Mouse (Mus musculus) midbrain, embryonic 15.5 days (tissue): Measurements from ENCODE around the gene Nup153. TPM values are rescaled to one million over a fixed set of nuclear protein-coding genes. Genes with fewer than 3 reads are reported as not detected.
A peak's percentile ranks its signal among the peaks of the same experiment; 100 is the strongest.

Experiments
- ATAC-seq: fragments of 200-750 bp; cut with Nextera tagmentation; replicated peaks from 2 replicates; pipeline ENCODE4 v1.8.0; 2017; ENCODE audit warnings: moderate TSS enrichment
- H3K27ac ChIP-seq: fragments of 300-500 bp; sonication (generic); 2 replicates; pipeline ENCODE4 v1.5.1; 2015; ENCODE audit warnings: mild to moderate bottlenecking, inconsistent platforms
- H3K27me3 ChIP-seq: fragments of 300-500 bp; sonication (generic); replicated peaks from 2 replicates; pipeline ENCODE4 v1.6.1; 2015; ENCODE audit warnings: inconsistent platforms
- H3K36me3 ChIP-seq: fragments of 300-500 bp; sonication (generic); replicated peaks from 2 replicates; pipeline ENCODE4 v1.6.1; 2015; ENCODE audit warnings: inconsistent platforms
- H3K4me1 ChIP-seq: fragments of 300-500 bp; sonication (generic); 2 replicates; pipeline ENCODE4 v1.6.1; 2015; ENCODE audit warnings: inconsistent platforms
- H3K4me2 ChIP-seq: fragments of 300-500 bp; sonication (generic); 2 replicates; pipeline ENCODE4 v1.6.1; 2015; ENCODE audit warnings: inconsistent platforms, mild to moderate bottlenecking, moderate library complexity
- H3K4me3 ChIP-seq: fragments of 300-500 bp; sonication (generic); 2 replicates; pipeline ENCODE4 v1.5.1; 2015; ENCODE audit warnings: mild to moderate bottlenecking, inconsistent platforms
- H3K9ac ChIP-seq: fragments of 300-500 bp; sonication (generic); 2 replicates; pipeline ENCODE4 v1.6.1; 2015; ENCODE audit warnings: mild to moderate bottlenecking, inconsistent platforms
- H3K9me3 ChIP-seq: fragments of 300-500 bp; sonication (generic); 2 replicates; pipeline ENCODE4 v1.6.1; 2016; ENCODE audit warnings: inconsistent platforms
- WGBS: fragments of 180-500 bp; shearing (Covaris S2); methylation state at CpG from one replicate; pipeline ENCODE4 v1.1.7; 2015; ENCODE audit warnings: mixed read lengths; 5-methylcytosine and 5-hydroxymethylcytosine counted together
- polyA plus RNA-seq: library from polyadenylated mRNA; unstranded; fragments of >200 nt; fragmentation: Nextera tagmentation; extraction: Ambion mirVana; gene quantifications from 2 replicates; pipeline ENCODE4 v1.2.1, GENCODE M21; 2015

Gene Nup153
- polyA plus RNA-seq, 1 experiment from 2014 or later = 18.5 TPM

GRCm38 (mm10) chr13:46727038-46727836, 503 bp downstream of the Nup153 start:
- peak overlapping the region; percentile 78 for H3K4me2 ChIP-seq
- H3K27me3 ChIP-seq = no peaks in the 10 kb centered on the region
- H3K4me1 ChIP-seq = peaks cover 22% of the 10 kb centered on the region
- H3K4me3 ChIP-seq = peak overlapping the region; percentile 100
- H3K9ac ChIP-seq = peak overlapping the region; percentile 90
- H3K36me3 ChIP-seq = no peaks in the 10 kb centered on the region
- ATAC-seq = peak; percentile 87
- H3K27ac ChIP-seq = peak overlapping the region; percentile 94
- H3K9me3 ChIP-seq = no peaks in the 10 kb centered on the region
- WGBS = under 1% methylated on average over 83 of the region's 85 CpGs

GRCm38 (mm10) chr13:46726288-46727037, 1.3 kb downstream of the Nup153 start:
- Histone ChIP-seq H3K27ac (peak overlapping the region; percentile 94), H3K9me3 (no peaks in the 10 kb centered on the region), H3K4me2 (peak overlapping the region; percentile 78), H3K36me3 (no peaks in the 10 kb centered on the region), H3K27me3 (no peaks in the 10 kb centered on the region), H3K9ac (peak overlapping the region; percentile 90), H3K4me3 (peak overlapping the region; percentile 100), H3K4me1 (peaks cover 24% of the 10 kb centered on the region)
- under 1% methylated on average over 30 of the region's 30 CpGs for WGBS
- no peak for ATAC-seq

GRCm38 (mm10) chr13:46725227-46725626, 2.5 kb downstream of the Nup153 start:
- H3K27me3 ChIP-seq = no peaks in the 10 kb centered on the region
- WGBS = 16% methylated on average over 2 of the region's 2 CpGs
- no peak for ATAC-seq

GRCm38 (mm10) chr13:46724371-46724770, 3.4 kb downstream of the Nup153 start:
- no peak overlapping the region for H3K4me3 ChIP-seq
- peak overlapping the region; percentile 19; the same call in 1 of the 2 replicates for H3K4me2 ChIP-seq
- no peaks in the 10 kb centered on the region for H3K36me3 ChIP-seq
- no peaks in the 10 kb centered on the region for H3K27me3 ChIP-seq
- peaks cover 24% of the 10 kb centered on the region for H3K4me1 ChIP-seq
- ATAC-seq = no peak
- H3K9me3 ChIP-seq = no peaks in the 10 kb centered on the region
- no peak overlapping the region for H3K9ac ChIP-seq
- no peak overlapping the region for H3K27ac ChIP-seq

More at GRCm38 (mm10) chr13:46725227-46725626, 2.5 kb downstream of the Nup153 start:
- H3K4me3 ChIP-seq = no peak overlapping the region
- H3K4me1 ChIP-seq = peaks cover 24% of the 10 kb centered on the region
- H3K36me3 ChIP-seq = no peaks in the 10 kb centered on the region
- no peak overlapping the region for H3K9ac ChIP-seq
- H3K9me3 ChIP-seq = no peaks in the 10 kb centered on the region
- no peak overlapping the region for H3K27ac ChIP-seq
- H3K4me2 ChIP-seq = peak overlapping the region; percentile 19; the same call in 1 of the 2 replicates

- Histone ChIP-seq H3K36me3 (no peaks in the 10 kb centered on the region), H3K9me3 (no peaks in the 10 kb centered on the region), H3K4me3 (no peak overlapping the region), H3K4me1 (peaks cover 25% of the 10 kb centered on the region), H3K9ac (no peak overlapping the region), H3K4me2 (no peak overlapping the region), H3K27me3 (no peaks in the 10 kb centered on the region), H3K27ac (no peak overlapping the region)
- no peak for ATAC-seq
These were observed 6.7 kb downstream of the Nup153 start for GRCm38 (mm10) chr13:46721009-46721408.

- WGBS = 75% methylated on average over 5 of the region's 5 CpGs
- Histone ChIP-seq H3K9me3 (no peaks in the 10 kb centered on the region), H3K9ac (no peak overlapping the region), H3K27me3 (no peaks in the 10 kb centered on the region), H3K4me1 (0 out of 2 replicates have a peak, but pooled peaks cover 6% of the 10 kb centered on the region), H3K27ac (no peak overlapping the region), H3K4me2 (no peak overlapping the region), H3K4me3 (no peak overlapping the region), H3K36me3 (no peaks in the 10 kb centered on the region)
- ATAC-seq = no peak
These were observed 8.8 kb downstream of the Nup153 start for GRCm38 (mm10) chr13:46718893-46719400.

- H3K9me3 ChIP-seq = no peaks in the 10 kb centered on the region
- peaks cover 14% of the 10 kb centered on the region; the same call in 1 of the 2 replicates for H3K36me3 ChIP-seq
- no peak overlapping the region for H3K4me2 ChIP-seq
- no peak overlapping the region for H3K27ac ChIP-seq
- no peak for ATAC-seq
- 0 out of 2 replicates have a peak, but pooled peaks cover 3% of the 10 kb centered on the region for H3K4me1 ChIP-seq
- no peaks in the 10 kb centered on the region for H3K27me3 ChIP-seq
- no peak overlapping the region for H3K4me3 ChIP-seq
- WGBS = 80% methylated on average over 3 of the region's 3 CpGs
- H3K9ac ChIP-seq = no peak overlapping the region
These were observed 11.6 kb downstream of the Nup153 start for GRCm38 (mm10) chr13:46715976-46716639.

- Histone ChIP-seq H3K9ac (no peak overlapping the region), H3K9me3 (no peaks in the 10 kb centered on the region), H3K27me3 (no peaks in the 10 kb centered on the region), H3K27ac (no peak overlapping the region), H3K36me3 (peaks cover 22% of the 10 kb centered on the region; the same call in 1 of the 2 replicates), H3K4me1 (0 out of 2 replicates have a peak, but pooled peaks cover 3% of the 10 kb centered on the region), H3K4me2 (no peak overlapping the region), H3K4me3 (no peak overlapping the region)
- 78% methylated on average over 5 of the region's 5 CpGs for WGBS
- ATAC-seq = no peak
These were observed 14.3 kb downstream of the Nup153 start for GRCm38 (mm10) chr13:46713486-46713885.

- no peak overlapping the region for H3K4me3 ChIP-seq
- H3K9me3 ChIP-seq = no peaks in the 10 kb centered on the region
- no peak for ATAC-seq
- WGBS = 88% methylated on average over 5 of the region's 5 CpGs
- H3K4me2 ChIP-seq = no peak overlapping the region
- no peaks in the 10 kb centered on the region for H3K4me1 ChIP-seq
- no peak overlapping the region for H3K27ac ChIP-seq
- no peaks in the 10 kb centered on the region for H3K36me3 ChIP-seq
- H3K27me3 ChIP-seq = no peaks in the 10 kb centered on the region
- no peak overlapping the region for H3K9ac ChIP-seq
These were observed 24.6 kb downstream of the Nup153 start for GRCm38 (mm10) chr13:46703138-46703537.

- 85% methylated on average over 2 of the region's 2 CpGs for WGBS
- Histone ChIP-seq H3K27ac (no peak overlapping the region), H3K36me3 (no peaks in the 10 kb centered on the region), H3K27me3 (no peaks in the 10 kb centered on the region), H3K9ac (no peak overlapping the region), H3K9me3 (no peaks in the 10 kb centered on the region), H3K4me1 (no peaks in the 10 kb centered on the region), H3K4me2 (no peak overlapping the region), H3K4me3 (no peak overlapping the region)
- no peak for ATAC-seq
These were observed 26.3 kb downstream of the Nup153 start for GRCm38 (mm10) chr13:46701486-46701885.

- Histone ChIP-seq H3K4me3 (no peak overlapping the region), H3K4me2 (no peak overlapping the region), H3K9ac (no peak overlapping the region), H3K27ac (no peak overlapping the region), H3K27me3 (no peaks in the 10 kb centered on the region), H3K36me3 (no peaks in the 10 kb centered on the region), H3K4me1 (no peaks in the 10 kb centered on the region), H3K9me3 (no peaks in the 10 kb centered on the region)
- WGBS = 92% methylated on average over 1 of the region's 1 CpGs
- ATAC-seq = no peak
These were observed 28.4 kb downstream of the Nup153 start for GRCm38 (mm10) chr13:46699372-46699771.

GRCm38 (mm10) chr13:46696788-46697187, 31.0 kb downstream of the Nup153 start:
- 94% methylated on average over 2 of the region's 2 CpGs for WGBS
- Histone ChIP-seq H3K27me3 (no peaks in the 10 kb centered on the region), H3K9ac (no peak overlapping the region), H3K9me3 (no peaks in the 10 kb centered on the region), H3K4me3 (no peak overlapping the region), H3K36me3 (no peaks in the 10 kb centered on the region; the same call in 1 of the 2 replicates), H3K4me2 (no peak overlapping the region), H3K4me1 (no peaks in the 10 kb centered on the region), H3K27ac (no peak overlapping the region)
- ATAC-seq = no peak
